Mouse (Mus musculus): ENCODE results near the gene Rps3. TPM values are rescaled to one million over a fixed set of nuclear protein-coding genes. Genes with fewer than 3 reads are reported as not detected.
"Not testable (repeated sequence)": the region's sequence is repeated elsewhere in the genome, so short reads cannot be mapped to it uniquely, and the experiment has no call there.

The Rps3 gene
- polyA plus RNA-seq, 1 experiment from 2014 or later = 746 TPM

DNA sequence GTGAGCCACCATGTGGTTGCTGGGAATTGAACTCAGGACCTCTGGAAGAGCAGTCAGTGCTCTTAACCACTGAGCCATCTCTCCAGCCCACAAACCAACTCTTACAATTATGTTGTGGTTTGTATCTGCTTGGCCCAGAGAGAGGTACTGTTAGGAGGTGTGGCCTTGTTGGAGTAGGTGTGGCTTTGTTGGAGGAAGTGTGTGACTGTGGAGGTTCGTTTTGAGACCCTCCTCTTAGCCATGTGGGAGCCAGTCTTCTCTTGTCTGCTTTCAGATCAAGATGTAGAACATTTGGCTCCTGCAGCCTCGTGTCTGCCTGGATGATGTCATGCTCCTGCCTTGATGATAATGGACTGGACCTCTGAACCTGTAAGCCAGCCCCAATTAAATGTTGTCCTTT lies 24.6 kb upstream of the Rps3 start:
- H3K4me2 ChIP-seq (replicated peaks); H3K27me3 ChIP-seq; H3K27ac ChIP-seq (replicated peaks); H3K4me3 ChIP-seq (replicated peaks); H3K4me1 ChIP-seq; ATAC-seq (ENCODE audit: insufficient number of reproducible peaks, low FRiP score, low TSS enrichment, low read depth); H3K9ac ChIP-seq; H3K36me3 ChIP-seq; H3K9me3 ChIP-seq (replicated peaks): not testable (repeated sequence)
- 18% methylated on average over 2 of the region's 2 CpGs for WGBS

DNA sequence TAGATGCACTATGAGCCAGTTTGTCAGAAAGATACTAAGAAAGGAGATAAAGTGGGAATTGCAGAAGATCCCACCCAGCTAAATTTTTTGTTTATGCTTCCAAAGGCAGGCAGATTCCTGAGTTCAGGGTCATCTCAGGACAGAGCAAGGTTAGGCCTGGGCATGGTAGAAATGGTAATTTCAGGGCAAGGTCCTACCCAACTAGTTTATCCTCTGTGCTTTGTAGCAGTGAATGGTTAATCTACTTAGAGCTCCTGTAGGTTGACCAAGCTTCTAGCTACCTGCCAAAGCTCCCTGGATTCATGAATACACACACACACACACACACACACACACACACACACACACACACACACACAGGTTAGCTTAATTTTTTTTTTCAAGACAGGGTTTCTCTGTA lies 21.0 kb upstream of the Rps3 start:
- H3K4me3 ChIP-seq (replicated peaks) = no peak overlapping the region
- H3K36me3 ChIP-seq = no peaks in the 10 kb centered on the region
- ATAC-seq (ENCODE audit: insufficient number of reproducible peaks, low FRiP score, low TSS enrichment, low read depth) = no peak
- no peaks in the 10 kb centered on the region for H3K27me3 ChIP-seq
- no peak overlapping the region for H3K4me2 ChIP-seq (replicated peaks)
- no peaks in the 10 kb centered on the region for H3K9me3 ChIP-seq (replicated peaks)
- H3K27ac ChIP-seq (replicated peaks) = no peak overlapping the region
- H3K4me1 ChIP-seq = no peaks in the 10 kb centered on the region
- no peak overlapping the region for H3K9ac ChIP-seq

DNA sequence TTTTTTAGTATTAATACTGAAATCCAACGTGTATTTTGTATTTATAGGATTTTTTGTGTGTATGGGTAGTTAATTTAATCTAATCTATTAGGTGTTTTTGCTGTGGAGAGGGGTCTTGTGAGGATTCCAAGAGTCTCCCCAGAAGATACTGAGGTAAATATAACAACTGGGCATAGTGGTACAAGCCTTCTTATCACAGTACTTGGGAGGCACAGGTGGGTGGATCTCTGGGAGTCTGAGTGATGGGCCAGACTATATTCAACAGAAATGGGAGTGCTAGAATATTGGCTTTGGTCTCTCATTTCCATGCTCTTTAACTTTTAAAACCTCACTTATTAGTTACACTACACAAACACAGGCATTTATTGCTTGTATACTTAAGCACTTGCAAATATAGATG lies 17.6 kb upstream of the Rps3 start:
- 54% methylated on average over 1 of the region's 1 CpGs for WGBS
- no peaks in the 10 kb centered on the region for H3K9me3 ChIP-seq (replicated peaks)
- H3K9ac ChIP-seq = no peak overlapping the region
- H3K4me2 ChIP-seq (replicated peaks) = no peak overlapping the region
- H3K36me3 ChIP-seq = no peaks in the 10 kb centered on the region
- no peak overlapping the region for H3K4me3 ChIP-seq (replicated peaks)
- no peak overlapping the region for H3K27ac ChIP-seq (replicated peaks)
- H3K4me1 ChIP-seq = no peaks in the 10 kb centered on the region
- ATAC-seq (ENCODE audit: insufficient number of reproducible peaks, low FRiP score, low TSS enrichment, low read depth) = no peak
- H3K27me3 ChIP-seq = no peaks in the 10 kb centered on the region

DNA sequence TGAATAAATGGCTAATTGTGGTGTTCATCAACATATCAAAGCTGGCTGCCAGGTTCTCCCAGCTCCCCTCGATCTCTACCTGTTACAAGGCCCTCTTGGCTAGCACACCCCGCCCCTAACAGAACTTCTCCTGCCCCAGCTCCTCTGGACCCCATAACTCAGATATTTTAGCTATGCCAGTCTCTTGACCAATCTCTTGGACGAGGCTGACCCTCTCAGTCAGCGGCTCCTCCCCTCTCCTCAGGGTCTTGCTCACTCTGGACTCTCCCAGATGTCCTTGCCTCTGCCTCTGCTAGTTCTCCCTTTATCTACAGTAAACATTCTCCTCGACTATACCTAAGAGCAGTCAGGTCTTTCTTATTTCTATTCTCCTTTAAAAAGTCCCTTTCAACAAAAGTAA lies 17.1 kb upstream of the Rps3 start:
- 32% methylated on average over 5 of the region's 5 CpGs for WGBS
- Histone ChIP-seq H3K27me3 (no peaks in the 10 kb centered on the region), H3K4me2 (replicated peaks) (no peak overlapping the region), H3K9me3 (replicated peaks) (no peaks in the 10 kb centered on the region), H3K4me1 (no peaks in the 10 kb centered on the region), H3K4me3 (replicated peaks) (no peak overlapping the region), H3K27ac (replicated peaks) (no peak overlapping the region), H3K36me3 (no peaks in the 10 kb centered on the region), H3K9ac (no peak overlapping the region)
- no peak for ATAC-seq (ENCODE audit: insufficient number of reproducible peaks, low FRiP score, low TSS enrichment, low read depth)

DNA sequence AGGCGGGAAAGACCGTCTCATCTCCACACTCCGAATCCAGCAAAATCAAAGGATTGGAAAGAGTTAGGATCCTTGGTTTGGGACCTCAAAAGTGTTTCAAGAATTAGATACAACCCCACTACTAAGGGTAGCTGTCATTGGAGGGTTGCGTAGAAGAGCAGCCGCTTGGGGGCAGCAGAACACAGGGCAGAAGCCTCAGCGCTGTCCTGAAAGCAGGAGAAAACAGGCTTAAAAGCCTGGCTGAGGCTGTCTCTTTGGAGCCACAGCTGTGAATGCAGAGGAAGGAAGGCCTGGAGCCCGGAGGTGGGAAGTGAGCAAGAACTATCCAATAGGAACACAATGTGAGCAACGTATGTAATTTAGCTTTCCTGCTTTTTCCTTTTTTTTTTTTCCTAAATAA lies 16.7 kb upstream of the Rps3 start:
- whole genome bisulfite sequencing = 3% methylated on average over 8 of the region's 8 CpGs
- H3K36me3 ChIP-seq = no peaks in the 10 kb centered on the region
- no peak overlapping the region for H3K4me3 ChIP-seq (replicated peaks)
- H3K4me2 ChIP-seq (replicated peaks) = no peak overlapping the region
- H3K9me3 ChIP-seq (replicated peaks) = no peaks in the 10 kb centered on the region
- H3K4me1 ChIP-seq = no peaks in the 10 kb centered on the region
- ATAC-seq (ENCODE audit: insufficient number of reproducible peaks, low FRiP score, low TSS enrichment, low read depth) = peak; percentile 43
- H3K27me3 ChIP-seq = no peaks in the 10 kb centered on the region
- H3K9ac ChIP-seq = no peak overlapping the region
- no peak overlapping the region for H3K27ac ChIP-seq (replicated peaks)

DNA sequence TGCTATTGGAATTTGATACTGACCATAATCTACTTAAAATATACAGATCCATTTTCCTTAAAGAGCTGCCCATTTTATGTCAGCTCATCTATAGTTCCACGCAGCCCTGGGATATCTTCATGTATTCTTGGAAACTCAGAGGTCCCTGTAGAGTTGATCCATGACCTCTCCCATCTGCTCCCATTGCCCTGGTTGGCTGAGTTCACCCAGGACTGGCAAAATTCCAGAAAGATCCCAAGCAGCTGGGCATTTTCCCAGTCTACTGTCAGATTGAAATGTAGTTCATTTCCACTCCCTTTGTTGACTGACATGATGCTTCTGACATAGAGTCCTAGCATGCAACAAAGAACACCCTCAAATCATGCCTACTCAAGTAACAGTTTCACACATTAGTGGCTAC lies 15.6 kb upstream of the Rps3 start:
- Histone ChIP-seq H3K27me3 (no peaks in the 10 kb centered on the region), H3K4me2 (replicated peaks) (no peak overlapping the region), H3K9ac (no peak overlapping the region), H3K4me3 (replicated peaks) (no peak overlapping the region), H3K9me3 (replicated peaks) (no peaks in the 10 kb centered on the region), H3K4me1 (no peaks in the 10 kb centered on the region), H3K36me3 (no peaks in the 10 kb centered on the region), H3K27ac (replicated peaks) (no peak overlapping the region)
- ATAC-seq (ENCODE audit: insufficient number of reproducible peaks, low FRiP score, low TSS enrichment, low read depth) = no peak
- 58% methylated on average over 1 of the region's 1 CpGs for WGBS

DNA sequence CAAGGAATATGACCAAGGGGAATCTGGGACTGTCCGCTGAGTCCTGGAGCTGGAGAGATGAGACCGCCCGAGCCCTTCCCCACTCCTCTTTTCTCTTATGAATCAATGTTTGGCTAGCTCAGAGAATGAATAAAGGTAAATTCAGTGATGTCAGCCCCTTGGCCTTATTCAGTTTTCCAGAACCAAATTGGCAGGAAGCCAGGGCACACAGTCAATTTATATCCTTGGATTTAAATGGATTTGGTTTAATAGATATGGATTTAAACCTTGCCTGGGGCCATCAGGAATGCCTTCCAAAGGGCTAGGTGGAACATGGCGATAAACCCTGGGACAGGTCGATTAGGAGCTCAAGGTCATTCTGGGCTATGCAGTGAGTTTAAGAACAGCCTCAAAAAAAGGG lies 6.2 kb upstream of the Rps3 start:
- Histone ChIP-seq H3K27me3 (peaks cover 8% of the 10 kb centered on the region; the same call in 1 of the 2 replicates), H3K4me2 (replicated peaks) (no peak overlapping the region), H3K36me3 (no peaks in the 10 kb centered on the region), H3K4me1 (no peaks in the 10 kb centered on the region), H3K9ac (no peak overlapping the region), H3K27ac (replicated peaks) (no peak overlapping the region), H3K9me3 (replicated peaks) (0 out of 2 replicates have a peak, but pooled peaks cover 3% of the 10 kb centered on the region), H3K4me3 (replicated peaks) (no peak overlapping the region)
- no peak for ATAC-seq (ENCODE audit: insufficient number of reproducible peaks, low FRiP score, low TSS enrichment, low read depth)
- WGBS = 66% methylated on average over 5 of the region's 5 CpGs

DNA sequence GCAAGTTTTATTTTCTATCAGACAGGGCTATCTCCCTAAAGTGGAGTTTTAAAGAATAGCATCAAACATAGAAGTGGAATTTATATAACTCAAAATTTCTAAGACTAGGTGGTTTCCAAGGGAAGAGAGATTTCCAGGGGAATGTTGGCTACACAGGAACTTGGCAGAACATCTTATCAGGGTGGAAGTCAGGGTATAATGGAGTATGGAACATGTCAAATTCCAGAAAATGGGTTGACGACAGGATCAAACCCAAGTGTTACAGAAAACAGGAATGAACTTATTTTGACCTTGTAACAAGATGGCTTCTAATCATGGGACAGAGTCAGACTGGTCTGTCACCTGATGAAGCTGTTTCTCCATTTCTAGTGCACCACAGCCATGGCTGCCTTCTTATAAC lies 1.1 kb upstream of the Rps3 start:
- Histone ChIP-seq H3K4me3 (replicated peaks) (no peak overlapping the region), H3K27ac (replicated peaks) (no peak overlapping the region), H3K9ac (no peak overlapping the region), H3K27me3 (peaks cover 8% of the 10 kb centered on the region; the same call in 1 of the 2 replicates), H3K4me1 (peaks cover 29% of the 10 kb centered on the region), H3K36me3 (peaks cover 24% of the 10 kb centered on the region), H3K9me3 (replicated peaks) (no peaks in the 10 kb centered on the region), H3K4me2 (replicated peaks) (no peak overlapping the region)
- whole genome bisulfite sequencing = 91% methylated on average over 1 of the region's 1 CpGs
- ATAC-seq (ENCODE audit: insufficient number of reproducible peaks, low FRiP score, low TSS enrichment, low read depth) = no peak

DNA sequence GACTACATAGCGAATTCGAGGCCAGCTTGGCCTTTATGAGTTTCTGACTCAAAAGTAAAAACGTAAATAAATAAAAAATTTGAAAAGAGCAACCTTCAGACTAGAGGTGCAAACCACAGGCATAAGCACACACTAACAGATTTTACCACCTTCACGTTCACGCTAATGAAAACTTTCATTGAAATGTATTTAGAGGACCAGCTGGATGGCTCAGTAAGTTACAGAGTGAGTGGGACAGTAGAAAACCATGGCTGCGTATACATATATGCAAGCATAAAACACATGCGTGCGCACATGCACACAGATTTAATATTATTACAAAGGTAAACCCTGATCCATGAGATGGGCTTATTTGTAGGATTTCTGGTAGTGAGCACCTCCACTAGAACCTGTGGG lies 384 bp upstream of the Rps3 start:
- Histone ChIP-seq H3K9ac (no peak overlapping the region), H3K4me2 (replicated peaks) (peak overlapping the region; percentile 80), H3K4me1 (peaks cover 36% of the 10 kb centered on the region), H3K9me3 (replicated peaks) (no peaks in the 10 kb centered on the region), H3K27me3 (peaks cover 8% of the 10 kb centered on the region; the same call in 1 of the 2 replicates), H3K4me3 (replicated peaks) (peak overlapping the region; percentile 70), H3K36me3 (peaks cover 32% of the 10 kb centered on the region), H3K27ac (replicated peaks) (0 out of 2 replicates have a peak overlapping the region, but pooled peaks have one; percentile 6)
- no peak for ATAC-seq (ENCODE audit: insufficient number of reproducible peaks, low FRiP score, low TSS enrichment, low read depth)
- 43% methylated on average over 8 of the region's 8 CpGs for WGBS

DNA sequence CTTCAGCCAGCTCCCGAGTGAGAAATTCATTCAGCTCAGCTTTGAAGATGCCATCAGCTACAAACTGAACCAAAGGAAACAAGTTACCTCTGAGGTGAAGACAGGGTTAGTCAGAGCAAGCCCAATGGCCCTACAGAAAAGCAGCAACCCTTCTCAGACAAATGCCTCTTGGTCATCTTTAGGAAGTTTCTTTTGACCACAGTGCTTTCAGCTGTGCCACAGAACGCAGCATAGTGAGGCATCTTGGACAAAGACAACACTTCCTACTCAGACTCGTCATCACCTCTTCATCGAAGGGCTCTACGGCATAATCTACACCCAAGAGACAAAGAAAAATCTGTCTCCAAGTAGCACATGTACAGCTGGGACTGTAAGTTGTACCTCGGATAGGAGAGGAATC lies 901 bp downstream of the Rps3 start:
- no peak for ATAC-seq (ENCODE audit: insufficient number of reproducible peaks, low FRiP score, low TSS enrichment, low read depth)
- Histone ChIP-seq H3K9ac (peak overlapping the region; percentile 77), H3K4me1 (peaks cover 37% of the 10 kb centered on the region), H3K27me3 (peaks cover 8% of the 10 kb centered on the region; the same call in 1 of the 2 replicates), H3K9me3 (replicated peaks) (no peaks in the 10 kb centered on the region), H3K4me3 (replicated peaks) (peak overlapping the region; percentile 70), H3K36me3 (peaks cover 45% of the 10 kb centered on the region), H3K4me2 (replicated peaks) (peak overlapping the region; percentile 80), H3K27ac (replicated peaks) (peak overlapping the region; percentile 93)
- WGBS = 2% methylated on average over 6 of the region's 6 CpGs

DNA sequence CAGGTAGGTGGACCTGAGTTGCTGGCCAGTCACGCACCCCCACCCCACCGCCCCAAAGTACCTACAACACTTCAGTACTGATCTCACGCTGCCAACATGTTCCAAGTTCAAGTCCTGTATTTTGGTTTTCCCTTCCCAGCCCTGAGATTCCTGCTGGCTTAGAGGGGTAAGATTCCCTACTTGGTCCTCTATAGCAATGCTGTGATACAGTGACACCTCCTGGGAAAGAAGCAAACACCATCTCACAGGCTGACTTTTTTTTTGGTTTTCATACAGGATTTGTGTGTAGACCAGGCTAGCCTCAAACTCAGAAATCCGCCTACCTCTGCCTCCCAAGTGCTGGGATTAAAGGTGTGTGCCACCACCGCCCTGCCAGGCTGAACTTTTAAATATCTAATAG lies 6.3 kb downstream of the Rps3 start:
- Histone ChIP-seq H3K4me3 (replicated peaks) (no peak overlapping the region), H3K4me2 (replicated peaks) (no peak overlapping the region), H3K36me3 (peaks cover 95% of the 10 kb centered on the region), H3K9ac (no peak overlapping the region), H3K27ac (replicated peaks) (no peak overlapping the region), H3K27me3 (no peaks in the 10 kb centered on the region), H3K4me1 (peaks cover 34% of the 10 kb centered on the region), H3K9me3 (replicated peaks) (no peaks in the 10 kb centered on the region)
- 91% methylated on average over 5 of the region's 5 CpGs for WGBS
- ATAC-seq (ENCODE audit: insufficient number of reproducible peaks, low FRiP score, low TSS enrichment, low read depth) = no peak

DNA sequence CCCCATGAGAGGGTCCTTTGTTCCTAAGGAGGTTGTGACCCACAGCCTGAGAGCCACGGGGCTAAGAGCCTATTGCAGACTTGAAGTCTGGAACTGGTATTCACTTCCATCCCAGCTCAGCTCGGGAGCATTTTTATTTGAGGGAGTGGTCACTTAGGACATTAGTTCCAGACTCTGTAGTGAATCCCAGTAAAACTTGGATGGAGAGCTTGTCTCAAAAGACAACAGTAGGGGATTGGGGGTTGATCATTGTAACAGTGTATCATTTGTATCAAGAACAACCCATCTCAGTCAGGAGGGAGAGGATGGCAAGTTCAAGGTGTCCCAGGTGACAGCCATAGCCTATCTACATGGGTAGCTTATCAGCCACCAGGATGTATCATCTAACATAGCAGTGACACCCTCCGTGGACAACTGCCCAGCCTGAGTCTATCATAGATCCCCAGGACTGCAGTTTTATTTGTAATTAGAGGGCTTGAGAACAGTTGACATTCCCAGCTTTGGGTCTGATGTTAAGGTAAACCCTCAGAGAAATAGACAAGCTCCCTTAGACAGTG lies 6.9 kb downstream of the Rps3 start:
- Histone ChIP-seq H3K4me1 (peaks cover 28% of the 10 kb centered on the region), H3K9ac (no peak overlapping the region), H3K9me3 (replicated peaks) (no peaks in the 10 kb centered on the region), H3K27ac (replicated peaks) (no peak overlapping the region), H3K4me3 (replicated peaks) (no peak overlapping the region), H3K4me2 (replicated peaks) (no peak overlapping the region), H3K36me3 (peaks cover 96% of the 10 kb centered on the region), H3K27me3 (no peaks in the 10 kb centered on the region)
- no peak for ATAC-seq (ENCODE audit: insufficient number of reproducible peaks, low FRiP score, low TSS enrichment, low read depth)
- WGBS = 39% methylated on average over 3 of the region's 3 CpGs

Data from embryonic facial prominence, embryonic 15.5 days (tissue).